Mouse (Mus musculus): ENCODE data around the gene D17H6S53E. TPM values are rescaled to one million over a fixed set of nuclear protein-coding genes. Genes with fewer than 3 reads are reported as not detected.

Gene D17H6S53E
- total RNA-seq, 1 experiment: 11.2 TPM

DNA sequence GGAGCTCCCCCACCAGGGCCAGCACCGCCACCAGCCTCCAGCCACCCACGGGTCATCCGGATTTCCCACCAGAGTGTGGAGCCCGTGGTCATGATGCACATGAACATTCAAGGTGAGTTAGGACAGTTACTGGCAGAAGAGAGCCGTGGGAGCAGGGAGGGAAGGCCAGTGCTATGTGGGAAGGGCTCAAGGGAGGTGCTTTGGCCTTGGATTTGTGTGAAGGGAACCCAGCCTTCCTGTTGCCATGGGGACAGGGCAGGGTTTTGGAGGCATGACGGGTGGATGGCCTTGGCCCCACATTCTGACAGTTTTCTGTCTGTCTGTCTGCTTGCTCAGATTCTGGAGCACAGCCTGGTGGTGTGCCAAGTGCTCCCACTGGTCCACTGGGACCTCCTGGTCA is 15.8 kb downstream of the D17H6S53E start:
- no peak overlapping the region for H3K27ac ChIP-seq (ENCODE audit: insufficient read depth, low read depth, low read length, poor library complexity, severe bottlenecking)
- peaks cover 80% of the 10 kb centered on the region for H3K36me3 ChIP-seq (ENCODE audit: control insufficient read depth, insufficient read depth, low read length, poor library complexity, severe bottlenecking)
- TF ChIP-seq CHD2 (IDR thresholded peaks at IDR 0.05; ENCODE audit: low read depth, low read length): no peak
- H3K4me1 ChIP-seq (ENCODE audit: control insufficient read depth in 2 of 2, insufficient read depth in 2 of 2, low read length in 2 of 2, poor library complexity in 1 of 2): peaks cover 0 to 11% of the 10 kb centered on the region in 2 experiments; a peak in 2 of 4 replicates
- no peaks in the 10 kb centered on the region for H3K9me3 ChIP-seq (ENCODE audit: control insufficient read depth, insufficient read depth, low read depth, low read length)
- DNase-seq (ENCODE audit: low read depth, low spot score): no peak
- H3K9ac ChIP-seq (ENCODE audit: insufficient read depth, low read depth, low read length, poor library complexity, severe bottlenecking): no peak overlapping the region
- in situ Hi-C loops (cut with MboI; ENCODE audit: low sequenced_read_pairs in 2 of 2, unreplicated experiment in 2 of 2): no loop called here
- H3K4me3 ChIP-seq (ENCODE audit: insufficient read depth in 1 of 2, low read depth in 1 of 2, low read length in 2 of 2, poor library complexity in 1 of 2, severe bottlenecking in 1 of 2): no peak overlapping the region

DNA sequence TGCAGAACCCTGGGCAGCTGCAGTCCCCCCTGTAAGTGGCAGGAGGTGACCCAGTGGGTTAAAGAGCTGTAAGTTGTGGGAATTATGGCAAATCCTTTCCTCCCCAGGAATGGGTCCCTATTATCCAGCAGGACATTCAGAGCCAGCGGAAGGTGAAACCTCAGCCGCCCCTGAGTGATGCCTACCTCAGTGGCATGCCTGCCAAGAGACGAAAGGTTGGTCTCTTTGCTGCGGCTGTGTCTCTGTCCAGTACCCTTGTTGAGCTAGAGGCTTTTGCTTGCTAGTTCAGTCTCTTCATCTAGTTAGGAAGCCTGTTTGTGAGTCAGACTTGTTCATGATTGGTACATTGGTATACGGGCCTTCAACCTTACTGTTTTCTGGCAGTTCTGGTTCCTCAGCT is 20.0 kb downstream of the D17H6S53E start:
- no peak overlapping the region for H3K9ac ChIP-seq (ENCODE audit: insufficient read depth, low read depth, low read length, poor library complexity, severe bottlenecking)
- 0 out of 4 replicates have a peak, but pooled peaks cover 0 to 2% of the 10 kb centered on the region in 2 experiments for H3K4me1 ChIP-seq (ENCODE audit: control insufficient read depth in 2 of 2, insufficient read depth in 2 of 2, low read length in 2 of 2, poor library complexity in 1 of 2)
- peaks cover 85% of the 10 kb centered on the region for H3K36me3 ChIP-seq (ENCODE audit: control insufficient read depth, insufficient read depth, low read length, poor library complexity, severe bottlenecking)
- H3K27ac ChIP-seq (ENCODE audit: insufficient read depth, low read depth, low read length, poor library complexity, severe bottlenecking): no peak overlapping the region
- no peak overlapping the region for H3K4me3 ChIP-seq (ENCODE audit: insufficient read depth in 1 of 2, low read depth in 1 of 2, low read length in 2 of 2, poor library complexity in 1 of 2, severe bottlenecking in 1 of 2)
- TF ChIP-seq MAFK (IDR thresholded peaks at IDR 0.05; ENCODE audit: insufficient read depth, low read depth, low read length) (no peak), CHD2 (IDR thresholded peaks at IDR 0.05; ENCODE audit: low read depth, low read length) (no peak), HCFC1 (IDR thresholded peaks at IDR 0.05; ENCODE audit: borderline replicate concordance, insufficient read depth, low read length) (no peak), ZC3H11A (IDR thresholded peaks at IDR 0.05; ENCODE audit: borderline replicate concordance, low read depth, low read length) (no peak), ZNF384 (IDR thresholded peaks at IDR 0.05; ENCODE audit: low read depth, low read length) (no peak)
- in situ Hi-C loops (cut with MboI; ENCODE audit: low sequenced_read_pairs in 2 of 2, unreplicated experiment in 2 of 2): no loop called here
- H3K9me3 ChIP-seq (ENCODE audit: control insufficient read depth, insufficient read depth, low read depth, low read length): no peaks in the 10 kb centered on the region
- DNase-seq (ENCODE audit: low read depth, low spot score): no peak

DNA sequence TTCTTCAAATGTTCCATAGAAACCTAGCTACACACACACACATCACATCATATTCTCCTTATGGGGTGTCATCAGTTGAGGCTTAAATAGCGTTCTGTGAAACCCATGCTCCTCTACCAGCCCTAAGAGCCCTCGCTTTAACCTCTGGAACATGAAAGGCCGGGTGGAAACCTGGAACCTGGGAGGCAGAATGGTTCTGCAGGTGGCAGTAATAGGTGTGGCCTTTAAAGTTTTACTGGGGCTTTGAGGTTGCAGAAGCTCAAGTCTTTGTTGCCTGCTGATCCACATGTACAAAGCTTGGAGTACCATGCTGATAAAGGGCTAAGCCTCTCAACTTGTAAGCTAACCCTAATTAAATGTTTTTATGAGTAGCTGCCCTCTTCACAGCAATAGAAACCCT is 21.2 kb downstream of the D17H6S53E start:
- H3K4me1 ChIP-seq (ENCODE audit: control insufficient read depth in 2 of 2, insufficient read depth in 2 of 2, low read length in 2 of 2, poor library complexity in 1 of 2): no peaks in the 10 kb centered on the region
- no peak overlapping the region for H3K27ac ChIP-seq (ENCODE audit: insufficient read depth, low read depth, low read length, poor library complexity, severe bottlenecking)
- no peaks in the 10 kb centered on the region for H3K9me3 ChIP-seq (ENCODE audit: control insufficient read depth, insufficient read depth, low read depth, low read length)
- no peak overlapping the region for H3K4me3 ChIP-seq (ENCODE audit: insufficient read depth in 1 of 2, low read depth in 1 of 2, low read length in 2 of 2, poor library complexity in 1 of 2, severe bottlenecking in 1 of 2)
- peaks cover 84% of the 10 kb centered on the region for H3K36me3 ChIP-seq (ENCODE audit: control insufficient read depth, insufficient read depth, low read length, poor library complexity, severe bottlenecking)
- TF ChIP-seq HCFC1 (IDR thresholded peaks at IDR 0.05; ENCODE audit: borderline replicate concordance, insufficient read depth, low read length) (no peak), ZC3H11A (IDR thresholded peaks at IDR 0.05; ENCODE audit: borderline replicate concordance, low read depth, low read length) (no peak), ZNF384 (IDR thresholded peaks at IDR 0.05; ENCODE audit: low read depth, low read length) (no peak), MAFK (IDR thresholded peaks at IDR 0.05; ENCODE audit: insufficient read depth, low read depth, low read length) (no peak), CHD2 (IDR thresholded peaks at IDR 0.05; ENCODE audit: low read depth, low read length) (no peak)
- no peak overlapping the region for H3K9ac ChIP-seq (ENCODE audit: insufficient read depth, low read depth, low read length, poor library complexity, severe bottlenecking)
- in situ Hi-C loops (cut with MboI; ENCODE audit: low sequenced_read_pairs in 2 of 2, unreplicated experiment in 2 of 2): no loop called here
- no peak for DNase-seq (ENCODE audit: low read depth, low spot score)

DNA sequence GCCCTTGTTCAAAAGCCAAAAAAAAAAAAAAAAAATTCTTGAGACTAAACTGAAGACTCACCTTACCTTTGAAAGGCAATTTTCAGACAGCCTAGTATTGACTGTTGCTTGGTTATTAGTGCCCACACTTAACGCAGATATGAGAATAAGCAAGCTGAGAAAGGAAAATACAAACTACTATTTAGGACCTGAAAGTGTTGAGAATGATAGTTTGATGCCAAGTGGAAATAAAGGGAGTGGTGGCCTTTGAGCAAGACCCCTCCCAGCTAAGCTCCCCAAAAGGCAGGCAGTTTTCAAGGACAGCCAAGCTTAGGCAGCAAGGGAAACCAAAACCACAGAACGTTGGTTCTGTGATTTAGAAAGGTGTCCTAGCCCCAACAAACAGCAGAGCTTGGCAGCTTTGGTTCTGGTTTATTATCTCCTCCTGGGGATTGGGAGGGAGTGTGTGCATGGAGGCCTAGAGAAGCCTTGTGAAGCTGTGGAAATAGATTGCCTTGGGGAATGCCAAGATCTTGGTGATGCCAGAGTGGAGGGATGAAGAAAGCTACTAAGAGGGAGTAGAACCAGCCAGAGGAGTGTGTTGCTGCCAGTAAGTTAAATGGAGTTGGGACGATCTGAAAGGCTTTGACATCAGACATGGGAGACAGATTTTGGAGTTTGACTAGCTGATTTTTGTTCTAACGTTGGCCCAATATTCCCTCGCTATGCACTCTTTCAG is 21.9 kb downstream of the D17H6S53E start:
- Histone ChIP-seq H3K27ac (ENCODE audit: insufficient read depth, low read depth, low read length, poor library complexity, severe bottlenecking) (no peak overlapping the region), H3K36me3 (ENCODE audit: control insufficient read depth, insufficient read depth, low read length, poor library complexity, severe bottlenecking) (peaks cover 84% of the 10 kb centered on the region), H3K4me1 (ENCODE audit: control insufficient read depth in 2 of 2, insufficient read depth in 2 of 2, low read length in 2 of 2, poor library complexity in 1 of 2) (no peaks in the 10 kb centered on the region), H3K4me3 (ENCODE audit: insufficient read depth in 1 of 2, low read depth in 1 of 2, low read length in 2 of 2, poor library complexity in 1 of 2, severe bottlenecking in 1 of 2) (no peak overlapping the region), H3K9me3 (ENCODE audit: control insufficient read depth, insufficient read depth, low read depth, low read length) (no peaks in the 10 kb centered on the region), H3K9ac (ENCODE audit: insufficient read depth, low read depth, low read length, poor library complexity, severe bottlenecking) (no peak overlapping the region)
- in situ Hi-C loops (cut with MboI; ENCODE audit: low sequenced_read_pairs in 2 of 2, unreplicated experiment in 2 of 2): no loop called here
- TF ChIP-seq HCFC1 (IDR thresholded peaks at IDR 0.05; ENCODE audit: borderline replicate concordance, insufficient read depth, low read length) (no peak), ZC3H11A (IDR thresholded peaks at IDR 0.05; ENCODE audit: borderline replicate concordance, low read depth, low read length) (no peak), CHD2 (IDR thresholded peaks at IDR 0.05; ENCODE audit: low read depth, low read length) (no peak), MAFK (IDR thresholded peaks at IDR 0.05; ENCODE audit: insufficient read depth, low read depth, low read length) (no peak), ZNF384 (IDR thresholded peaks at IDR 0.05; ENCODE audit: low read depth, low read length) (no peak)
- no peak for DNase-seq (ENCODE audit: low read depth, low spot score)

DNA sequence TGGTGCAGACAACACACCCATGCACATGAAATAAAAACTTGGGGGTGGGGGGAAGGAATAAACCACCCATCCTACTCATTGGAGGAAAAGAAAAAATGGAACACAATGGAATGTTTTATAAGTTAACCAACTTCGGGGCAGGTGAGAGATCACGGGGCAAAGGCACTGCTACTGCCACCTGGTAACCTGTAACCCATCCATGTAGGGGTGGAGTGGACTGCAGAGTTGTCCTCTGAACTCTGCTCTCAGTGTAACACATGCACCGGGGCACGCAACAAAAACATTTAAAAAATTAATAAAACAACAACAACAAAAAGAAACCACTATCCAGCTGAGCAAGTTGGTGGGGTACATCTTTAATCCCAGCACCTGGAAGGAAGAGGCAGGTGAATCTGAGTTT is 25.9 kb downstream of the D17H6S53E start:
- Histone ChIP-seq H3K9me3 (ENCODE audit: control insufficient read depth, insufficient read depth, low read depth, low read length) (no peaks in the 10 kb centered on the region), H3K9ac (ENCODE audit: insufficient read depth, low read depth, low read length, poor library complexity, severe bottlenecking) (no peak overlapping the region), H3K4me3 (ENCODE audit: insufficient read depth in 1 of 2, low read depth in 1 of 2, low read length in 2 of 2, poor library complexity in 1 of 2, severe bottlenecking in 1 of 2) (no peak overlapping the region), H3K36me3 (ENCODE audit: control insufficient read depth, insufficient read depth, low read length, poor library complexity, severe bottlenecking) (peaks cover 87% of the 10 kb centered on the region), H3K4me1 (ENCODE audit: control insufficient read depth in 2 of 2, insufficient read depth in 2 of 2, low read length in 2 of 2, poor library complexity in 1 of 2) (0 out of 4 replicates have a peak, but pooled peaks cover 0 to 4% of the 10 kb centered on the region in 2 experiments), H3K27ac (ENCODE audit: insufficient read depth, low read depth, low read length, poor library complexity, severe bottlenecking) (no peak overlapping the region)
- DNase-seq (ENCODE audit: low read depth, low spot score): no peak
- in situ Hi-C loops (cut with MboI; ENCODE audit: low sequenced_read_pairs in 2 of 2, unreplicated experiment in 2 of 2): no loop called here
- TF ChIP-seq MAFK (IDR thresholded peaks at IDR 0.05; ENCODE audit: insufficient read depth, low read depth, low read length) (no peak), CHD2 (IDR thresholded peaks at IDR 0.05; ENCODE audit: low read depth, low read length) (no peak), ZC3H11A (IDR thresholded peaks at IDR 0.05; ENCODE audit: borderline replicate concordance, low read depth, low read length) (no peak), ZNF384 (IDR thresholded peaks at IDR 0.05; ENCODE audit: low read depth, low read length) (no peak), HCFC1 (IDR thresholded peaks at IDR 0.05; ENCODE audit: borderline replicate concordance, insufficient read depth, low read length) (no peak)

Data from ES-E14 (cell line).